Mouse (Mus musculus): ENCODE measurements around the gene Kdm6a. TPM values are rescaled to one million over a fixed set of nuclear protein-coding genes. Genes with fewer than 3 reads are reported as not detected.

Kdm6a gene
- polyA plus RNA-seq, 1 experiment from 2014 or later: 23.5 TPM

DNA sequence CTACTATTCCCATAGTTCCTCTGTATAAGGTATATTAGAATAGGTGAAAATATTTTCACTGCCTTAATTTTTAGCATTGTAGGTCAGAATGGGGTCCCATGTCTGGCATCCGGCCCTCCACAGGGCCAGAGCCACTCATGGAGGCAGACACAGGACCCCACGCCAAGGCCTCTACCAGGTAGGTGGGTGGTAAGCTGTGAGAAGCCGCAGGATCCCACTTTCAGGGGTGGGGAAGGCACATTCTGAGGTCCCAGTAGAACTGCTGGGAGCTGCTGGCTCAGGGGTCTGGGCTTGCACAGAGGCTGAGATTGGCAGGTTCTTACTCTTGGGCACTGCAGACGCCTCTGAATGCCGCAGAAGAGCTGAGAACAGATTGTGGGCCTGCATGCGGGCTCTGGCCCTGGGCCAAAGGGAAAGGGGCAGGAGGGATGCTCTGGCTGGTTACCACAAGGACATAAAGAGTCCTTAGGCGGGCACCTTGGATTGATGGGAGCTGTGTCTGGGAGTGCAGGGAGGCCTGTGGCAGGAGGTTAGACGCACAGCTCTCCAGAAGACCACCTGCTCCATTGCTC is 95.9 kb downstream of the Kdm6a start:
- no peak overlapping the region for H3K9ac ChIP-seq (ENCODE audit: low read length)
- 0 out of 2 replicates have a peak, but pooled peaks have one; percentile 26 for ATAC-seq

DNA sequence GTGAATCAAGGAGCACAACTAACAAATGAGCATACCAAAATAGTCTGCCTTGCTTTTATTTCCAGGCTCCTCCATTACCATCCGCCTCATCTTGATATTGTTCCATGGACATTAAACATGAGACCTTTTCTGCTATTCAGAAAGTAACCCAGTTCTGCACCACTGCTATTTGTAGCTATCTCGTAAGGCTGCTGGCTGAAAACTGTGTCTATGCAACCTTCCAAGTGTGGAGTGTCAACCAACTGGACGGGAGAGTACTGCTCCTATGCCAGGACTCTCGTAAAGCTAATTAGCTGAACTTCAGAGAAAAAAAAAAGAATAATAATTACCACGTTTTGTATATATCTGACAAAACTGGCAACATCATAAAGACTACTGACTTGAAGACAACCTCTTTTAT is 116.2 kb downstream of the Kdm6a start:
- Histone ChIP-seq H3K4me1 (ENCODE audit: control insufficient read depth, insufficient read depth, low read length) (no peaks in the 10 kb centered on the region), H3K4me3 (ENCODE audit: low read depth, low read length) (no peak overlapping the region), H3K27ac (ENCODE audit: low read depth, low read length) (no peak overlapping the region), H3K4me2 (ENCODE audit: low read length) (no peak overlapping the region), H3K9ac (ENCODE audit: low read length) (no peak overlapping the region), H3K36me3 (ENCODE audit: control insufficient read depth, insufficient read depth, low read length) (0 out of 2 replicates have a peak, but pooled peaks cover 3% of the 10 kb centered on the region), H3K27me3 (replicated peaks; ENCODE audit: control insufficient read depth, insufficient read depth, low read length) (no peaks in the 10 kb centered on the region), H3K9me3 (replicated peaks; ENCODE audit: control insufficient read depth, low read length) (no peaks in the 10 kb centered on the region)
- ATAC-seq (no peak), DNase-seq (ENCODE audit: low spot score) (no peak)
- WGBS: 74% methylated on average over 5 of the region's 5 CpGs

More for the DNA sequence above, 95.9 kb downstream of the Kdm6a start:
- Histone ChIP-seq H3K4me3 (ENCODE audit: low read depth, low read length) (no peak overlapping the region), H3K9me3 (replicated peaks; ENCODE audit: control insufficient read depth, low read length) (no peaks in the 10 kb centered on the region), H3K27ac (ENCODE audit: low read depth, low read length) (no peak overlapping the region), H3K36me3 (ENCODE audit: control insufficient read depth, insufficient read depth, low read length) (peaks cover 16% of the 10 kb centered on the region), H3K4me1 (ENCODE audit: control insufficient read depth, insufficient read depth, low read length) (no peaks in the 10 kb centered on the region), H3K27me3 (replicated peaks; ENCODE audit: control insufficient read depth, insufficient read depth, low read length) (no peaks in the 10 kb centered on the region), H3K4me2 (ENCODE audit: low read length) (no peak overlapping the region)
- WGBS: 89% methylated on average over 8 of the region's 8 CpGs
- DNase-seq (ENCODE audit: low spot score): no peak

DNA sequence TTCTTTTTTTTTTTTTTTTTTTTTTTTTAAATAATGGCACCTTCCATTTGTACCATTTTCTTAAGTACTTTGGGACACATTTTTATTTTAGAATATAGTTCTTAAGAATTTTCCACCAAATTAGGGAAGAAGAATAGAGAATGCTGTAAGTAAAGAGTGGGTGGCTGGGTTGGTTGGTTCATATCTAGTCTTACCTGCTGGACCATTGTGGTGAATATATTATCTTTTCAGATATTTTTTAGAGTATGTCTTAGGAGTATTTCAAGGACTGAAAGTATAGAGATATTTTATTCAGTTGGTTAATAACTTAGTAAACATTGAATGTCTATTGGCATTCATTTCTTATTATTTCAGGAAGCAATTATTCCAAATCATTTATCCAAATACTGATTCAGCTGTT is 117.8 kb downstream of the Kdm6a start:
- Histone ChIP-seq H3K9me3 (replicated peaks; ENCODE audit: control insufficient read depth, low read length) (no peaks in the 10 kb centered on the region), H3K9ac (ENCODE audit: low read length) (no peak overlapping the region), H3K4me2 (ENCODE audit: low read length) (no peak overlapping the region), H3K4me1 (ENCODE audit: control insufficient read depth, insufficient read depth, low read length) (no peaks in the 10 kb centered on the region), H3K36me3 (ENCODE audit: control insufficient read depth, insufficient read depth, low read length) (0 out of 2 replicates have a peak, but pooled peaks cover 3% of the 10 kb centered on the region), H3K27me3 (replicated peaks; ENCODE audit: control insufficient read depth, insufficient read depth, low read length) (no peaks in the 10 kb centered on the region), H3K27ac (ENCODE audit: low read depth, low read length) (no peak overlapping the region), H3K4me3 (ENCODE audit: low read depth, low read length) (no peak overlapping the region)
- DNase-seq (ENCODE audit: low spot score) (no peak), ATAC-seq (no peak)

Other genes with a start within 250 kb of the Kdm6a start
- not detected in 2 replicates for gene Dusp21, start 16.7 kb upstream of the Kdm6a start, polyA plus RNA-seq (2014; fragmentation: Nextera tagmentation; extraction: Ambion mirVana)

All from forebrain, embryonic 14.5 days (tissue).